Mouse (Mus musculus) forebrain, embryonic 16.5 days (tissue): ENCODE results near the gene Scap. TPM values are rescaled to one million over a fixed set of nuclear protein-coding genes. Genes with fewer than 3 reads are reported as not detected.

Experiments
- ATAC-seq: fragments of 200-750 bp; cut with Nextera tagmentation; 2 replicates; pipeline ENCODE4 v1.8.0; 2017; ENCODE audit warnings: mild to moderate bottlenecking, moderate library complexity
- H3K27ac ChIP-seq: fragments of 300-500 bp; sonication (generic); 2 replicates; pipeline ENCODE4 v1.5.1; 2014; ENCODE audit warnings: low read length, control low read depth
- H3K27me3 ChIP-seq: fragments of 300-500 bp; sonication (generic); replicated peaks from 2 replicates; pipeline ENCODE4 v1.6.1; 2014; ENCODE audit warnings: low read length; ENCODE audit not compliant: control insufficient read depth, insufficient read depth
- H3K36me3 ChIP-seq: fragments of 300-500 bp; sonication (generic); 2 replicates; pipeline ENCODE4 v1.6.1; 2014; ENCODE audit not compliant: control insufficient read depth, insufficient read depth
- H3K4me1 ChIP-seq: fragments of 300-500 bp; sonication (generic); replicated peaks from 2 replicates; pipeline ENCODE4 v1.6.1; 2014; ENCODE audit warnings: low read length; ENCODE audit not compliant: control insufficient read depth, insufficient read depth
- H3K4me2 ChIP-seq: fragments of 300-500 bp; sonication (generic); 2 replicates; pipeline ENCODE4 v1.6.1; 2014; ENCODE audit warnings: mild to moderate bottlenecking, low read length, control low read depth
- H3K4me3 ChIP-seq: fragments of 300-500 bp; sonication (generic); replicated peaks from 2 replicates; pipeline ENCODE4 v1.5.1; 2014; ENCODE audit warnings: mild to moderate bottlenecking, low read length, control low read depth
- H3K9ac ChIP-seq: fragments of 300-500 bp; sonication (generic); replicated peaks from 2 replicates; pipeline ENCODE4 v1.6.1; 2014; ENCODE audit warnings: low read depth, low read length, control low read depth
- H3K9me3 ChIP-seq: fragments of 300-500 bp; sonication (generic); 2 replicates; pipeline ENCODE4 v1.6.1; 2016; ENCODE audit warnings: low read length; ENCODE audit not compliant: control insufficient read depth
- WGBS: fragments of 180-500 bp; shearing (Covaris S2); extraction: QIAGEN DNeasy Blood & Tissue Kit; methylation state at CpG from one replicate; pipeline ENCODE4 v1.1.7; 2014; 5-methylcytosine and 5-hydroxymethylcytosine counted together
- polyA plus RNA-seq: library from polyadenylated mRNA; unstranded; fragments of >200 nt; fragmentation: Nextera tagmentation; extraction: Ambion mirVana; gene quantifications from 2 replicates; pipeline ENCODE4 v1.2.1, GENCODE M21; 2015

The Scap gene
- polyA plus RNA-seq, 1 experiment from 2014 or later = 51.1 TPM

DNA sequence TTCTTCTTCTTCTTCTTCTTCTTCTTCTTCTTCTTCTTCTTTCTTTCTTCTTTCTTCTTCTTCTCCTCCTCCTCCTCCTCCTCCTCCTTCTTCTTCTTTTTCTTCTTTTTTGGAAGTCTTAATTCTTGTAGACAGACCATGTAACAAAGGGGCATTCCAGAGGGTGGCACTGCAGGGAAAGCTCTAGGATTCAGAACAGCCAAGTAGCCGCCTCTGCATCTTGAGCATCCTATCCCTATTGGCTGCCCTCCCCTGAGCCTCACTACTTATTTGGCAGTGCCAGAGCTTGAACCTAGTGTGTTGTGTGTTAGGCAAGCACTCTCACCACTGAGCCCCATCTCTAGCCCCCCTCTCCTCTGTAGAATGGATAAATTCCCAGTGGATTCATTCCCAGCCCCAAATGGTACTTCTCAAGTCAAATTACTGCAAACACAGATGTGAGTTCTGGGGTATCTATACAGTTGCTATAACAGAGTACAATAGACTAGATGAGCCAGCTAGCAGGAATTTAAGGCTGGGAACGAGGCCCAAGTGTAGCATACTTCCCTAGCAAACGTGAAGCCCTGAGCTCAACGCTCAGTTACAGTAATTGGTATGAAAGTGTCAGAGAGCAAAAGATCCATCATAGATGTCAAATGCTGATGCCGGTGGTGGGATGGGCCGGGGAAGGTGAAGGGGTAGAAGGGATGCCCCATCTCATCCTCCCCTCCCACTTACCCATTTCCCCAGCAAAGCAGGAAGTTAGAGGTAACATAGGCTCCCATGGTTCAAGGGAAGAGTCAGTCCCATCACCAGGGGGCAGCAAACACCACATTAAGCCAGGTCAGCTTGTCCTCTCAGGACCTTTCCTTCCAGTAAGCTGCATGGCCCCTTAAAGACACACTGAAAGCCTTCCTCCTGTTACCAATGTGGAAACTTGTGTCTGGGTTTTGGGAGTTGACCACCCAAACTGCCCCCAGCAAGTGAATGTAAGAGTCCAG lies 78.1 kb downstream of the Scap start:
- ATAC-seq = no peak
- no peak overlapping the region for H3K27ac ChIP-seq
- H3K4me3 ChIP-seq = no peak overlapping the region
- H3K9ac ChIP-seq = no peak overlapping the region
- no peaks in the 10 kb centered on the region for H3K9me3 ChIP-seq
- WGBS = 44% methylated on average over 6 of the region's 6 CpGs
- H3K36me3 ChIP-seq = no peaks in the 10 kb centered on the region
- no peaks in the 10 kb centered on the region for H3K27me3 ChIP-seq
- H3K4me2 ChIP-seq = no peak overlapping the region
- H3K4me1 ChIP-seq = peaks cover 11% of the 10 kb centered on the region

DNA sequence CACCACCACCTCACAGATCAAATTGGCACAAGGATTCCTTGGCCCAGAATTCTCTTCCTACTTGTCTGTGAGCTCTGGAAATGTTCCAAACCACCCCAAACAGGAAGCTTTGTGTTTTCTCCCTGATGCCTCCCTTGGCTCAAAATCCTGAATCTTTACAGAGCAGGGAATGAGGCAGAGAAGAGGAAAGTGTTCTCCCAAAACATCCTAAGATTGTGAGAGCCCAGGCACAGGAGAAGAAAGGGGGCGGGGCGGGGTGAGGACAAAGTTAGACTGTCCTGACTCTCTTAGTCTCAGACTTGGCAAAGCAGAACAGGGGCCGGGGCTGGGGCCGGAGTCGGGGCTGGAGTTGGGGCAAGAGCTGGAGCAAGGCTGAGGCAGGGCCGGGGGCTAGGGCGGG lies 79.8 kb downstream of the Scap start:
- 82% methylated on average over 7 of the region's 7 CpGs for WGBS
- Histone ChIP-seq H3K27me3 (no peaks in the 10 kb centered on the region), H3K27ac (no peak overlapping the region), H3K4me3 (no peak overlapping the region), H3K9ac (no peak overlapping the region), H3K4me1 (peaks cover 3% of the 10 kb centered on the region), H3K36me3 (no peaks in the 10 kb centered on the region), H3K4me2 (no peak overlapping the region), H3K9me3 (no peaks in the 10 kb centered on the region)
- ATAC-seq = no peak

DNA sequence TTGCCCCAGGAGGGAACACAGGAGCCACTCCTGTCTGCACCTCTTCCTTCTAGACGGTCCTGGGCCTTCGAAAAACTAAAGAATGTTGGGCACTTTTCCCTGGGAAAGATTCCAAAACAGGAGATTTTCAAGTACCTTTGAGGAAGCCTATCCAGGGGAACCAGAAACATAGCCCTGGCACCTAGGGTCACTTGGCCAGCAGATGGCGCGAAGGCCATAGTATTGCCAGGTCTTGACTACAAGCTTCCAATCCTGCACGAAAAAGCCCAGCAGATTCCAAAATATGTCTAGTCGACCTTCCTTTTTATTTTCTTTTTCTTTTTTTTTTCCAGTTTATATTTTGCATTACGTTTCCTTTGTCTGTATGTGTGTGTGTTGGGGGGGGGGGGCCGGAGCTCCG lies 80.7 kb downstream of the Scap start:
- Histone ChIP-seq H3K27ac (no peak overlapping the region), H3K9ac (no peak overlapping the region), H3K27me3 (no peaks in the 10 kb centered on the region), H3K36me3 (no peaks in the 10 kb centered on the region), H3K4me3 (no peak overlapping the region), H3K4me2 (no peak overlapping the region), H3K4me1 (peaks cover under 1% of the 10 kb centered on the region), H3K9me3 (no peaks in the 10 kb centered on the region)
- no peak for ATAC-seq
- 48% methylated on average over 9 of the region's 9 CpGs for WGBS

GRCm38 (mm10) chr9:110419511-110420112 lies 86.5 kb downstream of the Scap start, which contains the start of gene Ngp:
Gene Ngp, plus strand, starts transcription at chr9:110419747.
- ATAC-seq = no peak
- Histone ChIP-seq H3K9me3 (no peaks in the 10 kb centered on the region), H3K36me3 (no peaks in the 10 kb centered on the region), H3K4me2 (no peak within 1 kb of the TSS), H3K9ac (no peak within 1 kb of the TSS), H3K27me3 (no peaks in the 10 kb centered on the region), H3K4me3 (no peak within 1 kb of the TSS), H3K4me1 (no peaks in the 10 kb centered on the region), H3K27ac (no peak within 1 kb of the TSS)
- WGBS = 89% methylated on average over 12 of the region's 12 CpGs

DNA sequence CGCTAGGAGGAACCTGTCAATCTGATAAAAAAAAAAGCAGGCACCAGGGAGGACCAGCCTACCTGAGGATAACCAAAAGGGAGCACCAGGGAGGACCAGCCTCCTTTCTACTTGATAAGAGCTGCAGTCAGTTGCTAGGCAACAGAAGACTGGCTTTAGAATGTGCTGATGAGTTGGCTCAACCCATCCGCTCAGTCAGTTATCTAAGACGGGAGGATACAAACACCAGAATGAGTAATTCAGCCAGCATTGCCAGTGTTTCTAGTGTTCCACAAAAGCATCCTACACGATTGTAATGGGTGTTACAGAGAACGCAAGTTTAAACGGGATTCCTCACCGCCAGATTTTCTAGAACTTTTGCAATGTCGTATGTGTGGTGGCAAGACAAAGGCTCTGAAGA lies 98.2 kb downstream of the Scap start:
- H3K27me3 ChIP-seq = no peaks in the 10 kb centered on the region
- H3K27ac ChIP-seq = no peak overlapping the region
- no peak overlapping the region for H3K4me3 ChIP-seq
- H3K9ac ChIP-seq = no peak overlapping the region
- no peaks in the 10 kb centered on the region for H3K4me1 ChIP-seq
- H3K4me2 ChIP-seq = no peak overlapping the region
- ATAC-seq = no peak
- peaks cover 20% of the 10 kb centered on the region for H3K36me3 ChIP-seq
- 70% methylated on average over 8 of the region's 8 CpGs for WGBS
- no peaks in the 10 kb centered on the region for H3K9me3 ChIP-seq

- Histone ChIP-seq H3K36me3 (peaks cover 20% of the 10 kb centered on the region), H3K27ac (no peak overlapping the region), H3K4me3 (no peak overlapping the region), H3K9ac (no peak overlapping the region), H3K4me2 (no peak overlapping the region), H3K27me3 (no peaks in the 10 kb centered on the region), H3K9me3 (no peaks in the 10 kb centered on the region), H3K4me1 (no peaks in the 10 kb centered on the region)
- ATAC-seq = no peak
- 95% methylated on average over 2 of the region's 2 CpGs for WGBS
Observed at GRCm38 (mm10) chr9:110433045-110433444, 100.0 kb downstream of the Scap start.

Other genes starting within 250 kb of the Scap start
- 134 and 143 TPM in 2 replicates for gene Smarcc1, start 215.6 kb upstream of the Scap start, polyA plus RNA-seq
- 221 and 253 TPM in 2 replicates for gene Dhx30, start 215.5 kb upstream of the Scap start, polyA plus RNA-seq
- 98.9 and 115 TPM in 2 replicates for gene Cspg5, start 89.5 kb upstream of the Scap start, polyA plus RNA-seq
- 34.3 and 36.8 TPM in 2 replicates for gene Elp6, start 28.1 kb upstream of the Scap start, polyA plus RNA-seq
- gene Ptpn23, start 74.9 kb downstream of the Scap start, polyA plus RNA-seq = 21.3 and 27.2 TPM in 2 replicates
- 0.51 and 1.2 TPM in 2 replicates for gene Ngp, start 86.5 kb downstream of the Scap start, polyA plus RNA-seq
- 15.2 and 19.3 TPM in 2 replicates for gene Klhl18, start 143.4 kb downstream of the Scap start, polyA plus RNA-seq
- gene Kif9, start 143.7 kb downstream of the Scap start, polyA plus RNA-seq = 3.0 TPM in 2 replicates
- 34.1 and 41.4 TPM in 2 replicates for gene Setd2, start 199.3 kb downstream of the Scap start, polyA plus RNA-seq